Mouse (Mus musculus) small intestine, adult 2 months (tissue): Measurements from ENCODE around the gene Osbpl11. TPM values are rescaled to one million over a fixed set of nuclear protein-coding genes. Genes with fewer than 3 reads are reported as not detected.
A peak's percentile ranks its signal among the peaks of the same experiment; 100 is the strongest.
"Not testable (repeated sequence)": the region's sequence is repeated elsewhere in the genome, so short reads cannot be mapped to it uniquely, and the experiment has no call there.

Source experiments
- H3K27ac ChIP-seq: fragments of 200-500 bp; 2 replicates; pipeline ENCODE4 v1.5.1; 2012; ENCODE audit warnings: low read depth, low read length, control low read depth, inconsistent platforms; ENCODE audit not compliant: insufficient read depth
- H3K27me3 ChIP-seq: fragments of 200-500 bp; 2 replicates; pipeline ENCODE4 v1.6.1; 2012; ENCODE audit warnings: mild to moderate bottlenecking, moderate library complexity, low read length, inconsistent platforms; ENCODE audit not compliant: control insufficient read depth, insufficient read depth
- H3K36me3 ChIP-seq: fragments of 200-500 bp; 2 replicates; pipeline ENCODE4 v1.6.1; 2012; ENCODE audit warnings: mild to moderate bottlenecking, low read length, control low read depth, inconsistent platforms; ENCODE audit not compliant: control insufficient read depth, insufficient read depth
- H3K4me1 ChIP-seq: fragments of 200-500 bp; 2 replicates; pipeline ENCODE4 v1.6.1; 2012; ENCODE audit warnings: low read length, inconsistent platforms, mixed read lengths; ENCODE audit not compliant: control insufficient read depth, insufficient read depth, insufficient read length
- H3K4me3 ChIP-seq: fragments of 200-500 bp; 2 replicates; pipeline ENCODE4 v1.5.1; 2012; ENCODE audit warnings: low read depth, mild to moderate bottlenecking, control low read depth, inconsistent platforms, low read length, moderate library complexity
- CTCF ChIP-seq: fragments of 200-500 bp; IDR thresholded peaks from 2 replicates; pipeline ENCODE4 v1.5.1; 2012; ENCODE audit warnings: low read depth, mild to moderate bottlenecking, control low read depth, inconsistent platforms, low read length, moderate library complexity, mixed read lengths; ENCODE audit not compliant: insufficient replicate concordance, insufficient read length; ENCODE audit errors: extremely low read depth
- POLR2A ChIP-seq: fragments of 200-500 bp; IDR thresholded peaks from 2 replicates; pipeline ENCODE4 v1.6.1; 2012; ENCODE audit warnings: low read depth, mild to moderate bottlenecking, control low read depth, inconsistent platforms, low read length, moderate library complexity
- WGBS: fragments of 180-500 bp; shearing (Covaris S2); methylation state at CpG from one replicate; pipeline ENCODE4 v1.1.7; 2018; 5-methylcytosine and 5-hydroxymethylcytosine counted together
- polyA plus RNA-seq: library from polyadenylated mRNA; depleted of rRNA; stranded (reverse); fragments of >200 nt; gene quantifications from 2 replicates; pipeline ENCODE4 v1.2.3, GENCODE M21; 2012

Gene Osbpl11
- polyA plus RNA-seq, 1 experiment = 8.3 TPM

GRCm38 (mm10) chr16:33177722-33178121 lies 7.1 kb upstream of the Osbpl11 start:
- Histone ChIP-seq H3K27me3 (no peaks in the 10 kb centered on the region), H3K36me3 (no peaks in the 10 kb centered on the region), H3K27ac (peak overlapping the region; percentile 52), H3K4me1 (peaks cover 11% of the 10 kb centered on the region; the same call in 1 of the 2 replicates), H3K4me3 (no peak overlapping the region)
- TF ChIP-seq POLR2A (no peak), CTCF (no peak)
- WGBS = 60% methylated on average over 4 of the region's 4 CpGs

GRCm38 (mm10) chr16:33178278-33179074 lies 6.4 kb upstream of the Osbpl11 start:
- TF ChIP-seq POLR2A (no peak), CTCF (no peak)
- no peak overlapping the region for H3K27ac ChIP-seq
- no peaks in the 10 kb centered on the region for H3K36me3 ChIP-seq
- no peaks in the 10 kb centered on the region for H3K27me3 ChIP-seq
- 73% methylated on average over 17 of the region's 17 CpGs for WGBS
- H3K4me3 ChIP-seq = peak overlapping the region; percentile 0; the same call in 1 of the 2 replicates
- H3K4me1 ChIP-seq = peaks cover 11% of the 10 kb centered on the region; the same call in 1 of the 2 replicates

DNA sequence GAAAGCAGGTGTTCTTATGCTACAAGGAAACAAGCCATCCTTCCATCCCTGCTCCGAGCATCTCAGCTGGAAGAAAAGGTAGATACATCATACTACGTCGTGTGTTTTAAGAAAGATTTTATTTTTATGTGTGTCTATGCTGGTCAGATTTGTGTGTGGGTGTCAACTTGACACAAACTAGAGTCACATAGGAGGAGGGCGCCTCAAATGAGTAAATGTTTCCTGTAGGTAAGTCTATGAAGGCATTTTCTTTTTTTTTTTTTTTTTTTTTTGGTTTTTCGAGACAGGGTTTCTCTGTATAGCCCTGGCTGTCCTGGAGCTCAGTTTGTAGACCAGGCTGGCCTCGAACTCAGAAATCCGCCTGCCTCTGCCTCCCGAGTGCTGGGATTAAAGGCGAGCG lies 5.6 kb upstream of the Osbpl11 start:
- H3K27ac ChIP-seq, H3K27me3 ChIP-seq, H3K36me3 ChIP-seq, H3K4me3 ChIP-seq: not testable (repeated sequence)
- H3K4me1 ChIP-seq = peaks cover 11% of the 10 kb centered on the region; the same call in 1 of the 2 replicates
- 90% methylated on average over 10 of the region's 10 CpGs for WGBS

GRCm38 (mm10) chr16:33179911-33180310 lies 5.0 kb upstream of the Osbpl11 start:
- no peak for TF ChIP-seq CTCF
- no peak for TF ChIP-seq POLR2A
- WGBS = 65% methylated on average over 3 of the region's 3 CpGs
- H3K4me3 ChIP-seq = no peak overlapping the region
- H3K27ac ChIP-seq = no peak overlapping the region
- no peaks in the 10 kb centered on the region for H3K36me3 ChIP-seq
- H3K4me1 ChIP-seq = peaks cover 11% of the 10 kb centered on the region; the same call in 1 of the 2 replicates
- H3K27me3 ChIP-seq = no peaks in the 10 kb centered on the region

GRCm38 (mm10) chr16:33180793-33181192 lies 4.1 kb upstream of the Osbpl11 start:
- 68% methylated on average over 3 of the region's 3 CpGs for WGBS
- no peaks in the 10 kb centered on the region for H3K36me3 ChIP-seq
- no peak overlapping the region for H3K27ac ChIP-seq
- no peak for TF ChIP-seq CTCF
- no peak for TF ChIP-seq POLR2A
- peaks cover 9% of the 10 kb centered on the region; the same call in 1 of the 2 replicates for H3K4me1 ChIP-seq
- H3K27me3 ChIP-seq = no peaks in the 10 kb centered on the region
- no peak overlapping the region for H3K4me3 ChIP-seq

DNA sequence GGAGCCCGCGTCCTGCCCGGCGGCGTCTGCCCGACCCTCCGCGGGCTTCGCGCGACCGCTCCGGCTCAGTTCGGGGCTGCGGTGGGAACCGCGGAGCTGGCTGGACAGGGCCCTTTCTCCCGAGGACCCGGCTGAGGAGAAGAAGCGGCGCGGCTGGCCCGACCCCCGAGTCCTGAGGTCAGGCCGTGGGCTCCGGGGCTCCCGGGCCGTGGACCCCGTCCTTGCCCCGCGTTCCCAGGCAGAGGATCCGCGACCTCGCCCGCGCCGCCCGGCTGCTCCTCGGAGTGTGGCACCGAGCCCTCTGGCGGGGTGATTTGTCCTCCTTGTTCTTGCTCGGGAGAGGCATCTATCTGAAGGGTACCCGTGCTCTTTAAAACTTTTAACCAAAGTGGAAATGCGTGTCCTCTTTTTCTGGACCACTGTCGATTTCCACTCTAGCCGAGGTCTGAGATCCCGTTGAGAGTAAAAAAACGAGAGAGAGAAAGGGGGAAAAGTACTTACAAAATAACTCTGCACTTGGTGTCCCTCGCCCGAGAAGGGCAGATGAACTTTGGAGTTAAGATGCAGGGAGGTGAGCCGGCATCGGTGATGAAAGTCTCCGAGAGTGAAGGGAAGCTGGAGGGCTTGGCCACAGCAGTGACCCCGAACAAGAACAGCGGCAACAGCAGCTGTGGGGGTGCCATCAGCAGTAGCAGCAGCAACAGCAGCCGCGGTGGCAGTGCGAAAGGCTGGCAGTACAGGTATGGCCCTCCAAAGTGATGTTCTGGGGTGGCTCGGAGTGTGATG lies 583 bp downstream of the Osbpl11 start:
- H3K4me1 ChIP-seq = peaks cover 9% of the 10 kb centered on the region; the same call in 1 of the 2 replicates
- no peaks in the 10 kb centered on the region for H3K27me3 ChIP-seq
- H3K36me3 ChIP-seq = no peaks in the 10 kb centered on the region
- WGBS = under 1% methylated on average over 59 of the region's 59 CpGs
- H3K4me3 ChIP-seq = peak overlapping the region; percentile 96
- TF ChIP-seq POLR2A (no peak), CTCF (no peak)
- H3K27ac ChIP-seq = peak overlapping the region; percentile 84

DNA sequence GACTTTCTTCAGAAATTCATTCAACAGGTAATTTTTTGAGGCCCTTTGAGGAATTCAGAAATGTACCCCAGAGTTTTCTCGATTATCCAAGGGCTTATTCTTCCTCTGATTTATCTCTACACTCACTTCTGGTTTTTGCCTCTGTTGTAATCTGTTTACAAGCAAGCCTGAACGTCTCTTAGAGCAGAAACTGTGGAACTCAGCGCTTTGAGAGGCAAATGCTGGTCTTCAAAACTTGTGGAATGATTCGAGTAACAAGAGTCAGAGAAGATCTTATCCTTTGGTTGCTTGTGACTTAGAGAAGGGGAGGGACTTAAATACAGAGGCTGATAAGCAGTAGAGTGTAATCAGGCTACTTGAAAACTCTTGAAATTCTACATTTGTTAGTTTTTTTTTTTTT lies 1.3 kb downstream of the Osbpl11 start:
- Histone ChIP-seq H3K4me1 (peaks cover 9% of the 10 kb centered on the region; the same call in 1 of the 2 replicates), H3K27ac (peak overlapping the region; percentile 84), H3K36me3 (no peaks in the 10 kb centered on the region), H3K27me3 (no peaks in the 10 kb centered on the region), H3K4me3 (peak overlapping the region; percentile 96)
- 11% methylated on average over 4 of the region's 4 CpGs for WGBS
- TF ChIP-seq POLR2A = no peak
- no peak for TF ChIP-seq CTCF

GRCm38 (mm10) chr16:33188076-33188475 lies 3.2 kb downstream of the Osbpl11 start:
- no peaks in the 10 kb centered on the region for H3K27me3 ChIP-seq
- no peak overlapping the region for H3K27ac ChIP-seq
- H3K36me3 ChIP-seq = no peaks in the 10 kb centered on the region
- H3K4me3 ChIP-seq = no peak overlapping the region
- peaks cover 15% of the 10 kb centered on the region; the same call in 1 of the 2 replicates for H3K4me1 ChIP-seq
- TF ChIP-seq CTCF (no peak), POLR2A (no peak)
- 50% methylated on average over 3 of the region's 3 CpGs for WGBS
